Mouse (Mus musculus) hindbrain, embryonic 13.5 days (tissue): Measurements from ENCODE around the gene Angptl8. TPM values are rescaled to one million over a fixed set of nuclear protein-coding genes. Genes with fewer than 3 reads are reported as not detected.

Source experiments
- ATAC-seq: fragments of 200-750 bp; cut with Nextera tagmentation; 2 replicates; pipeline ENCODE4 v1.8.0; 2017; ENCODE audit warnings: moderate TSS enrichment; ENCODE audit not compliant: low FRiP score
- H3K27ac ChIP-seq: fragments of 300-500 bp; sonication (generic); 2 replicates; pipeline ENCODE4 v1.5.1; 2015; ENCODE audit warnings: inconsistent platforms, mild to moderate bottlenecking, moderate library complexity
- H3K27me3 ChIP-seq: fragments of 300-500 bp; sonication (generic); 2 replicates; pipeline ENCODE4 v1.6.1; 2015; ENCODE audit warnings: mild to moderate bottlenecking, inconsistent platforms
- H3K36me3 ChIP-seq: fragments of 300-500 bp; sonication (generic); 2 replicates; pipeline ENCODE4 v1.6.1; 2015; ENCODE audit warnings: mild to moderate bottlenecking, inconsistent platforms
- H3K4me1 ChIP-seq: fragments of 300-500 bp; sonication (generic); replicated peaks from 2 replicates; pipeline ENCODE4 v1.6.1; 2015; ENCODE audit warnings: inconsistent platforms
- H3K4me2 ChIP-seq: fragments of 300-500 bp; sonication (generic); 2 replicates; pipeline ENCODE4 v1.6.1; 2015; ENCODE audit warnings: inconsistent platforms, mild to moderate bottlenecking, moderate library complexity
- H3K4me3 ChIP-seq: fragments of 300-500 bp; sonication (generic); 2 replicates; pipeline ENCODE4 v1.5.1; 2015; ENCODE audit warnings: mild to moderate bottlenecking, inconsistent platforms
- H3K9ac ChIP-seq: fragments of 300-500 bp; sonication (generic); 2 replicates; pipeline ENCODE4 v1.6.1; 2015; ENCODE audit warnings: mild to moderate bottlenecking, inconsistent platforms
- H3K9me3 ChIP-seq: fragments of 300-500 bp; sonication (generic); 2 replicates; pipeline ENCODE4 v1.6.1; 2016; ENCODE audit warnings: inconsistent platforms
- WGBS: fragments of 180-500 bp; shearing (Covaris S2); methylation state at CpG from one replicate; pipeline ENCODE4 v1.1.7; 2015; 5-methylcytosine and 5-hydroxymethylcytosine counted together
- polyA plus RNA-seq: library from polyadenylated mRNA; unstranded; fragments of >200 nt; fragmentation: Nextera tagmentation; extraction: Ambion mirVana; gene quantifications from 2 replicates; pipeline ENCODE4 v1.2.1, GENCODE M21; 2015

Angptl8 gene
- polyA plus RNA-seq, 1 experiment from 2014 or later: 0.53 TPM

DNA sequence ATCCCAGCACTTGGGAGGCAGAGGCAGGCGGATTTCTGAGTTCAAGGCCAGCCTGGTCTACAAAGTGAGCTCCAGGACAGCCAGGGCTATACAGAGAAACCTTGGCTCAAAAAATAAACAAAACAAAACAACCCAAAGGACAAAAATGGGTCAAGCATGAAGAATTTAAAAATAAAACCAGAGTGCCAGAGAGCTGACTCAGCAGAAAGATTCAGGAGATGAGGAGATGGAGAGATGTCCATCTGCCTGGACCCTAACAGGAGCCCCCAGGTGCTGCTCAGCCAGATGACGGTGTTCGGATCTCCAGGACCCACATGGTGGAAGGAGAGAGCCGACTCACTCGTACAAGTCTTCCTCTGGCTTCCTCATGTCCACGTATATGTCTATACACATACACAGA, 16.7 kb upstream of the Angptl8 start:
- 0 out of 2 replicates have a peak, but pooled peaks cover 3% of the 10 kb centered on the region for H3K4me1 ChIP-seq
- H3K27me3 ChIP-seq: no peaks in the 10 kb centered on the region
- H3K36me3 ChIP-seq: peaks cover 4% of the 10 kb centered on the region; the same call in 1 of the 2 replicates
- ATAC-seq: no peak
- H3K27ac ChIP-seq: no peak overlapping the region
- 90% methylated on average over 6 of the region's 6 CpGs for WGBS
- no peaks in the 10 kb centered on the region for H3K9me3 ChIP-seq
- H3K4me3 ChIP-seq: no peak overlapping the region
- H3K4me2 ChIP-seq: no peak overlapping the region
- no peak overlapping the region for H3K9ac ChIP-seq

DNA sequence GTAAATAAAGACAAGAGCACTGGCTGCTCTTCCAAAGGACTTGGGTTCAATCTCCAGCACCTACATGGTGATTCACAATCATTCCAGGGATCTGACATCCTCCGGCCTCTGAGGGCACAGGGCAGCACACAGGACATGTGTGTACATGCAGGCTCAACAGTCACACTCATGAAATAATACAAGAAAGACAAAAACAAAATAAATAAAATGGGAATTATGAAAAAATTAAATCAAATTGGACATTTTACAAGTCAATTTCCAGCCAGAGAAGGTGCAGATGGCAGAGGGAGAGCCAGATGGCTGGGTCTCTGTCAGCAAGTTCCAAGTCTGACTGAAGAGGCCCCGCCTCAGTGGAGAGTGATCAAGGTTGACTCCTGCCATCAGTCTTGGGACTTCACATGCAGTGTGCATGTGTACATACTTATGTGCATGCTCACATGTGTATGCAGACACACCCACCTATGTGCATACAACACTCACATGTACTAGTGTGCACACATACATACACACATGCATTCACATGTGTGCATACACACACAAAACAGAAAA, 16.1 kb upstream of the Angptl8 start:
- no peak overlapping the region for H3K4me3 ChIP-seq
- 0 out of 2 replicates have a peak, but pooled peaks cover 3% of the 10 kb centered on the region for H3K4me1 ChIP-seq
- H3K9me3 ChIP-seq: no peaks in the 10 kb centered on the region
- no peak for ATAC-seq
- no peak overlapping the region for H3K4me2 ChIP-seq
- no peak overlapping the region for H3K9ac ChIP-seq
- no peak overlapping the region for H3K27ac ChIP-seq
- no peaks in the 10 kb centered on the region for H3K27me3 ChIP-seq
- peaks cover 2% of the 10 kb centered on the region; the same call in 1 of the 2 replicates for H3K36me3 ChIP-seq
- 94% methylated on average over 2 of the region's 2 CpGs for WGBS

DNA sequence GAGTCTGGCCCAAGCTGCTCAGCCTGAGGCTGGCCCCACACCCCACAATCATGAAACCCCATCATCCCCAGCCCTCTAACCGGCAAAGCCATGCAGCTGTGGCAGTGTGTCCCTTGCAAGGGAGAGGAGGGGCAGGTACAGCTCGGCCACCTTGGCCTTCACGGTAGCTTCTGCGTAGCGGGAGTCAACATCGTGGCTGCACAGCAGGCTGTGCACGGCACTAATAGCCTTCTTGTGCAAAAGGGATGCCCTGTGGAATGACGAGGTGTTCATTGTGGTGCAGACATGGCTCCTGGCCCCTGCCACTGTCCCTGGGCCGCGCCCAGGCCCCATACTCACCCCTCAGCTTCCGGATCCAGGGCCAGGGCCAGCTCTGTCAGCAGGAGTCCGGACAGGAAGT, 15.1 kb upstream of the Angptl8 start:
- no peaks in the 10 kb centered on the region for H3K36me3 ChIP-seq
- H3K9ac ChIP-seq: peak overlapping the region; percentile 19; the same call in 1 of the 2 replicates
- H3K27ac ChIP-seq: no peak overlapping the region
- H3K4me2 ChIP-seq: no peak overlapping the region
- 90% methylated on average over 12 of the region's 12 CpGs for WGBS
- H3K4me3 ChIP-seq: no peak overlapping the region
- no peaks in the 10 kb centered on the region for H3K9me3 ChIP-seq
- H3K4me1 ChIP-seq: 0 out of 2 replicates have a peak, but pooled peaks cover 3% of the 10 kb centered on the region
- ATAC-seq: no peak
- no peaks in the 10 kb centered on the region for H3K27me3 ChIP-seq

DNA sequence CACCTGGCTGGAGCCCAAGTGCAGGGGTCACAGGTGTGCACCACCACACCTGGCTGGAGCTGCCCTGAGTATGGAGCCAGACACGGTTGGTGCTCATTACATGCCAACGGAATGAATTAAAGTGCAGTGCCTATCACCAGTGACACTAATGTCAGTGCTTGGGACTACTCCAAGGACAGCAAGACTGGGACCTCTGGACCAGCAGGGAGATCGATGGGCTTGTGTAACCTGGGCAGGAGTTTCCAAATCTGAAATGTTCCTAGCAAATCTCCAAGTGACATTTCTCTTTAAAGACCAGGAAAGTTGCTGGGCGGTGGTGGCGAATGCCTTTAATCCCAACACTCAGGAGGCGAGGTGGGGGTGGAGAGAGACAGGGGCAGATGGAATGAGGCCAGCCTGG, 12.6 kb upstream of the Angptl8 start:
- Histone ChIP-seq H3K27me3 (no peaks in the 10 kb centered on the region), H3K4me1 (0 out of 2 replicates have a peak, but pooled peaks cover 3% of the 10 kb centered on the region), H3K4me3 (no peak overlapping the region), H3K36me3 (no peaks in the 10 kb centered on the region), H3K4me2 (no peak overlapping the region), H3K9ac (no peak overlapping the region), H3K9me3 (no peaks in the 10 kb centered on the region), H3K27ac (no peak overlapping the region)
- 91% methylated on average over 6 of the region's 6 CpGs for WGBS
- ATAC-seq: no peak

DNA sequence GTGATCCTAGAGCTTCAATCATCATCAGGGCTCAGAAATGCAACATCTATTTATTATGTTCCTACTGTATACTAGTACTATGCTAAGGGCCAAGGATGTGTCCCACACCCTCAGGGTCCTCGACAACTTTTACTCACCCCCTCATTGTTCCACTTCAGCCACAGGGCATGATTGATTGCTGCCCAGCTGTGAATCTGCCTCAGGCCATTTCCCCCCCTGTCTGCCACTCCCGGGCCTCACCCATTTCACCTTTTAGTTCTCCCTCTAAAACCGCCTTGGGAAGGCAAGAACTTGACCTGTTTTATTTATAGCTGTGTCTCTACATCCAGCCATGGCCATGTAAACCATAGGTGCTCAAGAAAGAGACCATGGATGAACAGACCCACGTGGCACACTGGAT, 11.4 kb upstream of the Angptl8 start:
- H3K4me1 ChIP-seq: 0 out of 2 replicates have a peak, but pooled peaks cover 3% of the 10 kb centered on the region
- no peaks in the 10 kb centered on the region for H3K9me3 ChIP-seq
- no peak overlapping the region for H3K4me2 ChIP-seq
- H3K27me3 ChIP-seq: no peaks in the 10 kb centered on the region
- H3K27ac ChIP-seq: no peak overlapping the region
- H3K4me3 ChIP-seq: no peak overlapping the region
- WGBS: 52% methylated on average over 4 of the region's 4 CpGs
- ATAC-seq: no peak
- H3K9ac ChIP-seq: no peak overlapping the region
- no peaks in the 10 kb centered on the region for H3K36me3 ChIP-seq

DNA sequence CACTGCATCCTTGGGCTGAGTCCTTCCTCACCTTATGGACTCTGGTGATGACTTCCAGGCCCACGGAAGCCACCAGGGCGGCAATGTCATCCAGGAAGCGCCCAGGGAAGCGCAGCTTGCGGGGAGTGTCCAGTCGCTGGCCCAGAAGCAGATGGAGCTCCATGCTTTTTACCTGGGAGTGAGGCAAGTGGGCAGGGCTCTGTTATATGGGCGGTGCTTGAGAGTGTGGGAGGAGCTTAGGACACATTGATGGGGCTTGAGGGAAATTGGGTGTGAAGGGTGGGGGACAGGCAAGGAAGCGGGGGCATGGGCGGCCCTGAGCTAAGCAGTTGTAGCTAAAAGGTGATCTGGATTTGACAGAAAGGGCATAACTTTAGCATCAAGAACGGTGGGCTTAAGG, 10.9 kb upstream of the Angptl8 start:
- H3K27ac ChIP-seq: no peak overlapping the region
- H3K36me3 ChIP-seq: no peaks in the 10 kb centered on the region
- H3K4me1 ChIP-seq: 0 out of 2 replicates have a peak, but pooled peaks cover 3% of the 10 kb centered on the region
- no peak overlapping the region for H3K4me2 ChIP-seq
- H3K4me3 ChIP-seq: no peak overlapping the region
- WGBS: 65% methylated on average over 10 of the region's 10 CpGs
- no peaks in the 10 kb centered on the region for H3K27me3 ChIP-seq
- H3K9ac ChIP-seq: no peak overlapping the region
- no peaks in the 10 kb centered on the region for H3K9me3 ChIP-seq
- no peak for ATAC-seq

DNA sequence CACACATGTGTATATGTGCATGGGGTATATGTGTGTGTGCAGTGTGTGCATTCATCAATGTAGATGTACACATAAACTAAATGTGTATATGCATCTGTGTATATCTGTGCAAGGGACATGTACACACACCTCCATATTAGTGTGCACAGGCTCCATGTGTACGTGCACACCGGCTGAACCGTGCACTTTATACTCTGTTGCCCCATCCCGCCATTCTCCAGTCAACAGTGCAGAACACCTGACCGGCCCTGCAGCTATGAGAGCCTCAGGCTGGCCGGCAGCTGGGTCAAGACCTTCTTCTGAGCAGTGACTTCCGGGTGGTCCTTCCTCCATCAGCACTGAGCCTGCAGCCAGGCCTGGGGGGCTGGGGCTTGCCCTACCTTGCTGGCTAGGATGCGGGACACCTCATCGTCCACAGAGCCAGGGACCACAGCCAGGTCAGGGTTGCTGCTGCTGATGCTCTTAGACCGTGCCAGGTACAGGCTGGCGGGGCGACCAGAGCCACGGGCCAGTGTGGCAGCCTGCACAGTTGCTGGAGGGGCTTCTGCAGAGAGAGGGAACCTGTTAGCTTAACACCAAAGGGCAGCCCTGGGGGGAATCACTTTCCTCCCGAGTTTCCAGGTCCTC, 5.4 kb upstream of the Angptl8 start:
- ATAC-seq: no peak
- no peaks in the 10 kb centered on the region for H3K27me3 ChIP-seq
- 0 out of 2 replicates have a peak, but pooled peaks cover 3% of the 10 kb centered on the region for H3K4me1 ChIP-seq
- H3K36me3 ChIP-seq: no peaks in the 10 kb centered on the region
- no peak overlapping the region for H3K27ac ChIP-seq
- no peaks in the 10 kb centered on the region for H3K9me3 ChIP-seq
- no peak overlapping the region for H3K4me3 ChIP-seq
- no peak overlapping the region for H3K4me2 ChIP-seq
- no peak overlapping the region for H3K9ac ChIP-seq
- 94% methylated on average over 14 of the region's 14 CpGs for WGBS

DNA sequence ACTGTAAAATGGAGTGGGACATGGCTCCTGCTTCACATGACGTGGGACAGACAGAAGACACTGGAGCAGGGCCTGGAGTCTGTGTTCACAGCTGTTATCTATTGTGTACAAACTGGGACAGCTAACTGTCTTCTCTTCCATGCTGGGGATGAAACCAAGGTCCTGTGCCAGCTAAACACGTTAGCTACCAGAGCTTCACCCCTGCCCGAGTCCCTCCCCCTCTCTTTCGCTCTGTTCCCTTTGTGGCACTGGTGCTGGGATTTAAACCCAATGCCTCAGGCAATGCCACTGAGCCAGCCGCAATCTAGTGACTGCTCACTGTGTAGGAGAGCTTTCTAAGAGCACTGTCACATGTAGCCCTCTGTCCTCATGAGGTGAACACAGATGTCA, 4.9 kb upstream of the Angptl8 start:
- H3K4me3 ChIP-seq: no peak overlapping the region
- no peak overlapping the region for H3K4me2 ChIP-seq
- no peak for ATAC-seq
- WGBS: 88% methylated on average over 5 of the region's 5 CpGs
- no peaks in the 10 kb centered on the region for H3K36me3 ChIP-seq
- 0 out of 2 replicates have a peak, but pooled peaks cover 2% of the 10 kb centered on the region for H3K4me1 ChIP-seq
- no peaks in the 10 kb centered on the region for H3K9me3 ChIP-seq
- H3K27me3 ChIP-seq: no peaks in the 10 kb centered on the region
- no peak overlapping the region for H3K9ac ChIP-seq
- no peak overlapping the region for H3K27ac ChIP-seq

DNA sequence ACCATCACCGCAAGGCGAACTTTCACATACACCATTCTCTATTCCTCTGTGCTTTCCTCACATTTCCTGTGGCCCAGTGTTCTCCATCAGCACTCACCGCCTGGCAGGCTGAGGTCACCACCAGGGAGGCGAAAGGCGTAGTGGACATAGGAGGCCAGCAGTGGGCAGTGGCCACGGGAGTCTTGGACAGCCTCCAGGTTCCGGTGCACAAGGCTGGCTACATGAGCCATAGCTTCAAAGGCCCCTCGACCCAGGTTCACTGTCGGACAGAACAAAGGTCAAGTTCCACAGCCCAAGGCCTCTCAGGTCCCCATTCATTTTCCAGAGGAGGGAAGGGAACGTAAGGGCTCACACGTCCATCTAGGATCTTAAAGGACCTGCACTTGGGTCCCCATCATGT, 4.4 kb upstream of the Angptl8 start:
- no peak overlapping the region for H3K4me3 ChIP-seq
- no peaks in the 10 kb centered on the region for H3K36me3 ChIP-seq
- 89% methylated on average over 11 of the region's 11 CpGs for WGBS
- H3K9ac ChIP-seq: no peak overlapping the region
- H3K27me3 ChIP-seq: no peaks in the 10 kb centered on the region
- ATAC-seq: no peak
- H3K9me3 ChIP-seq: no peaks in the 10 kb centered on the region
- H3K27ac ChIP-seq: no peak overlapping the region
- no peaks in the 10 kb centered on the region for H3K4me1 ChIP-seq
- H3K4me2 ChIP-seq: no peak overlapping the region

DNA sequence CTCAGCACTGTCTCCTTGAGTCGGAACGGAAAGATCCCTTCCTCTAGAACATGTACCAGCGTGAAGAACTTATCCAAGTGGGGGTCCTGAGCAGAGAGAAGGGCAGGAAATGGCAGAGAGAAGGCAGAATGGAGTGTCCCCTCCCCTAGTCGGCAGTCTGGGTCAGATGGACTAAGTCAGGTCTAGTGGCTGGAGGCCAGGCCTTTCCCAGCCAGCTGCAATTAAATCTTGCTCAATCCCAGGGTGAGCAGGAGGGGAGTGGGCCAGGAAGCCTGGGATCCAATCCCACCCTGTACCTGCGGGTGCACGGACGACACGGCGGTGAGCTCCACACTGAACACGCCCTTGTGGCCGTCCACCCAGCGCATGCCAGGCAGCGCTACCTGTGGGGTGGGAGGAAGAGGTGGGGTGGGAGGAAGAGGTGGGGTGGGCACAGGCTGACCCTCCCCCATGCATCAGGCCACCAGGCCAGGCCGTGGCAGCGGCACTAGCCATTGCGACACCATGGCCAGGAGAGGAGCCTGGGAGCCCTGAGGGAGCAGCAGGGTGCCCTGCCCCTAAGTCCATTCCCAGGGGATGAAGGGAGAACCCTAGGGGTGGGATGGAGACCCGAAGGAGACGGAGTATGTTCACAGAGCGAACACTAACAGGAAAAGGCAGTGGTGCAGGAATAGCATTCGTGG, 3.6 kb upstream of the Angptl8 start:
- Histone ChIP-seq H3K27ac (no peak overlapping the region), H3K36me3 (0 out of 2 replicates have a peak, but pooled peaks cover 2% of the 10 kb centered on the region), H3K9me3 (no peaks in the 10 kb centered on the region), H3K4me2 (no peak overlapping the region), H3K4me1 (no peaks in the 10 kb centered on the region), H3K27me3 (no peaks in the 10 kb centered on the region), H3K4me3 (no peak overlapping the region), H3K9ac (no peak overlapping the region)
- ATAC-seq: no peak
- WGBS: 93% methylated on average over 20 of the region's 20 CpGs

DNA sequence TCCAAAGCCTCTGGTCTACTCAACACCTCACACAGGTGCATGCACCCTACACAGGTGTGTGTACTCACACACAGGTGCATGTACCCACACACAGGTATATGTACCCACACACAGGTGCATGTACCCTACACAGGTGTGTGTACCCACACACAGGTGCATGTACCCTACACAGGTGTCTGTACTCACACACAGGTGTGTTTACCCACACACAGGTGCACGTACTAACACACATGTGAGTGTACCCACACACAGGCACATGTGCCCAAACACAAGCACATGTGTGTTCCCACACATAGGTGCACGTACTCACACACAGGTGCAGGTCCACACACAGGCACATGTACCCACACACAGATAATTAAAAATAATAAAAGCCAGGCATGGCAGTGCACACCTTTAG, 2.4 kb downstream of the Angptl8 start:
- Histone ChIP-seq H3K9me3 (no peaks in the 10 kb centered on the region), H3K36me3 (0 out of 2 replicates have a peak, but pooled peaks cover 3% of the 10 kb centered on the region), H3K27ac (no peak overlapping the region), H3K4me1 (no peaks in the 10 kb centered on the region), H3K9ac (no peak overlapping the region), H3K4me3 (no peak overlapping the region), H3K27me3 (no peaks in the 10 kb centered on the region), H3K4me2 (no peak overlapping the region)
- 99% methylated on average over 2 of the region's 2 CpGs for WGBS
- no peak for ATAC-seq

DNA sequence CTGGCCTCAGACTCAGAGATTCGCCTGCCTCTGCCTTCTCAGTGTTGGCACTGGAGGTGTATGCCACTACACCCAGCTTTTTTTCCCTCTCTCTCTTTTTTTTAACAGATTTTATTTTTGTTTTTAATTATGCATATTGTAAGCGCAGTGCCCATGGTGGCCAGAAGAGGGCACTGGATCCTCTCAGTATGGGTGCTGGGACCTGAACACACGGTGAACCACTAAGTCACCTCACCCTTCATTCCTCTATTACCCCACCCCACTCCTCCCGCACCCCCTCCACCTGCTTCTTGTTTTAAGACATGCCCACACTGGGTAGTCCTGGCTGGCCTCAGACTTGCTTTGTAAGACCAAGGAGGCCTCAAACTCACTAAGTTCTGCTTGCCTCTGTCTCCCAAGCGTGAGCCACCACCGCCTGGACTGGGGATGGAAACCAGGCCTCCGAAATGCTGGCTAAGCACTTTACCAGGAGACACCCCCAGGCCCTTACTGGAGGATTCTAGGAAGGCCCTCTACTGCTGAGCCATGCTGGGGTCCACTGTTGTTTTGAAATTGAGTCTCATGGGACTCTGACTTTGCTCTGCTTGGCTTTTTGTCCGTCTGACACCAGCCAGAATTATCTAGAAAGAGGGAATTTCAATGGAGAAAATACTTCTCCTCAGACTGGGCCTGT, 4.9 kb downstream of the Angptl8 start:
- Histone ChIP-seq H3K36me3 (0 out of 2 replicates have a peak, but pooled peaks cover 3% of the 10 kb centered on the region), H3K27me3 (no peaks in the 10 kb centered on the region), H3K4me3 (no peak overlapping the region), H3K4me1 (no peaks in the 10 kb centered on the region), H3K9me3 (no peaks in the 10 kb centered on the region), H3K4me2 (no peak overlapping the region), H3K27ac (no peak overlapping the region), H3K9ac (no peak overlapping the region)
- 0 out of 2 replicates have a peak, but pooled peaks have one; percentile 27 for ATAC-seq
- WGBS: 63% methylated on average over 8 of the region's 8 CpGs
